Mouse (Mus musculus) kidney, embryonic 16.5 days (tissue): ENCODE measurements at regions not wholly inside any gene's neighbourhood (a gene's known extent, or its start where the extent isn't known, plus 50 kb on each side); places are given as distances from the start of the nearest gene placed in this dataset.

Experiments
- ATAC-seq: fragments of 200-750 bp; cut with Nextera tagmentation; 2 replicates; pipeline ENCODE4 v1.8.0; 2017; ENCODE audit warnings: moderate TSS enrichment; ENCODE audit not compliant: low FRiP score, low TSS enrichment
- H3K27ac ChIP-seq: fragments of 300-500 bp; sonication (generic); 2 replicates; pipeline ENCODE4 v1.5.1; 2014; ENCODE audit warnings: low read length
- H3K27me3 ChIP-seq: fragments of 300-500 bp; sonication (generic); 2 replicates; pipeline ENCODE4 v1.6.1; 2014; ENCODE audit warnings: low read length, control low read depth, mixed read lengths; ENCODE audit not compliant: insufficient read depth
- H3K36me3 ChIP-seq: fragments of 300-500 bp; sonication (generic); 2 replicates; pipeline ENCODE4 v1.6.1; 2014; ENCODE audit warnings: low read length, control low read depth, mixed read lengths; ENCODE audit not compliant: insufficient read depth
- H3K4me1 ChIP-seq: fragments of 300-500 bp; sonication (generic); 2 replicates; pipeline ENCODE4 v1.6.1; 2014; ENCODE audit warnings: low read length, control low read depth, mixed read lengths; ENCODE audit not compliant: insufficient read depth
- H3K4me2 ChIP-seq: fragments of 300-500 bp; sonication (generic); replicated peaks from 2 replicates; pipeline ENCODE4 v1.6.1; 2014; ENCODE audit warnings: low read depth, low read length
- H3K4me3 ChIP-seq: fragments of 300-500 bp; sonication (generic); 2 replicates; pipeline ENCODE4 v1.5.1; 2014; ENCODE audit warnings: mild to moderate bottlenecking, low read length
- H3K9ac ChIP-seq: fragments of 300-500 bp; sonication (generic); replicated peaks from 2 replicates; pipeline ENCODE4 v1.6.1; 2014; ENCODE audit warnings: low read length
- H3K9me3 ChIP-seq: fragments of 300-500 bp; sonication (generic); 2 replicates; pipeline ENCODE4 v1.6.1; 2016; ENCODE audit warnings: low read length, control low read depth
- WGBS: fragments of 180-500 bp; shearing (Covaris S2); extraction: QIAGEN DNeasy Blood & Tissue Kit; methylation state at CpG from one replicate; pipeline ENCODE4 v1.1.7; 2014; 5-methylcytosine and 5-hydroxymethylcytosine counted together

GRCm38 (mm10) chr7:74224378-74224777, 210.9 kb upstream of the St8sia2 start:
- Histone ChIP-seq H3K36me3 (no peaks in the 10 kb centered on the region), H3K27me3 (no peaks in the 10 kb centered on the region), H3K4me2 (no peak overlapping the region), H3K4me1 (no peaks in the 10 kb centered on the region), H3K9me3 (no peaks in the 10 kb centered on the region), H3K4me3 (no peak overlapping the region), H3K9ac (no peak overlapping the region), H3K27ac (no peak overlapping the region)
- 82% methylated on average over 3 of the region's 3 CpGs for WGBS
- ATAC-seq: no peak

DNA sequence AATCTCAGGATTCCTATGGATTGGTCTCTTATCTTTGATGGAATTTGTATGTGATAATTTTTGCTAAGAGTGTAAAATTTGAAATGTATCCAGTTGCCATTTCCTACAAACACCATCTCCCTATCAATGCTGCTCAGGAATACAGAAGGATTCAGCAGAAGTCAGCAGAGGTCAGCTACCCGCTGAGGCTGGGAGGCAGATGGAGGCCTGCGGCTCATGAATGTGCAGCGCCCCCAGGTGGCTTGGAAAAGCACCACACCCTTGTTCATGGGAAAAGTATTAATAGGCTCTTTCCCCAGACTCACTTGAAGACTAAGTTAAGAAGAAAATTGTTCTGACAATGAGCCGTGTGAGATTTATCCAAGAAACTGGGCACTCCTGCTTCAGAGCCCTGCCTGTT, 187.2 kb upstream of the St8sia2 start:
- Histone ChIP-seq H3K9me3 (no peaks in the 10 kb centered on the region), H3K27me3 (no peaks in the 10 kb centered on the region), H3K4me3 (no peak overlapping the region), H3K27ac (no peak overlapping the region), H3K9ac (no peak overlapping the region), H3K4me2 (no peak overlapping the region), H3K4me1 (no peaks in the 10 kb centered on the region), H3K36me3 (no peaks in the 10 kb centered on the region)
- 44% methylated on average over 4 of the region's 4 CpGs for WGBS
- ATAC-seq: no peak

GRCm38 (mm10) chr7:74198796-74199195, 185.3 kb upstream of the St8sia2 start:
- no peak overlapping the region for H3K4me3 ChIP-seq

DNA sequence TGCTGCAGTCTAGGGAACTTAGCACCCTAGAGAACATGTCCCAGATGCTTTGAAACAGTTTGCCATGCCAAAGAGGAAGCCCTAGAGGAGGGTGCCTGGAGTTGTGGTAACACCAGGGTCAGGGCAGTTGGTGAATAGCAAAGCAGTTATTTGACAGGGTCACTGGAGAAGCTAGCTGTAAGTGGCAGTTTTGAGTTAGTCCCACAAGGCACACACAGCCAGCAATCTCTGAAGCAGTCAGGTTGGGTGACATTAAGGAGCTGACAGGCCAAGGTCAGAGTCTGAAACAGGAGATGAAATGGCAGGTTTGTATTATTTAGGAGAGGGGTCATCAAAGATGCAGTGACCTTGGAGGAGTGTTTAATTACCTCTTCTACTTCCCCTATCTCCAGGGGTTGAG, 171.2 kb upstream of the St8sia2 start:
- H3K9me3 ChIP-seq: no peaks in the 10 kb centered on the region
- no peaks in the 10 kb centered on the region for H3K36me3 ChIP-seq
- no peak overlapping the region for H3K4me2 ChIP-seq
- H3K4me3 ChIP-seq: no peak overlapping the region
- ATAC-seq: no peak
- no peak overlapping the region for H3K27ac ChIP-seq
- no peaks in the 10 kb centered on the region for H3K4me1 ChIP-seq
- H3K9ac ChIP-seq: no peak overlapping the region
- H3K27me3 ChIP-seq: no peaks in the 10 kb centered on the region

More at GRCm38 (mm10) chr7:74198796-74199195, 185.3 kb upstream of the St8sia2 start:
- no peaks in the 10 kb centered on the region for H3K4me1 ChIP-seq
- H3K9ac ChIP-seq: no peak overlapping the region
- no peaks in the 10 kb centered on the region for H3K36me3 ChIP-seq
- 95% methylated on average over 6 of the region's 6 CpGs for WGBS
- no peak for ATAC-seq
- no peaks in the 10 kb centered on the region for H3K27me3 ChIP-seq
- H3K4me2 ChIP-seq: no peak overlapping the region
- no peak overlapping the region for H3K27ac ChIP-seq
- H3K9me3 ChIP-seq: no peaks in the 10 kb centered on the region

GRCm38 (mm10) chr7:74174206-74174605, 160.7 kb upstream of the St8sia2 start:
- Histone ChIP-seq H3K4me1 (peaks cover 19% of the 10 kb centered on the region), H3K9ac (no peak overlapping the region), H3K9me3 (no peaks in the 10 kb centered on the region), H3K27me3 (peaks cover 3% of the 10 kb centered on the region; the same call in 1 of the 2 replicates), H3K4me2 (no peak overlapping the region), H3K27ac (no peak overlapping the region), H3K36me3 (no peaks in the 10 kb centered on the region), H3K4me3 (no peak overlapping the region)
- no peak; the same call in 1 of the 2 replicates for ATAC-seq
- whole genome bisulfite sequencing: 51% methylated on average over 5 of the region's 5 CpGs

- ATAC-seq: peak; percentile 49
- no peaks in the 10 kb centered on the region for H3K36me3 ChIP-seq
- peaks cover 3% of the 10 kb centered on the region; the same call in 1 of the 2 replicates for H3K27me3 ChIP-seq
- no peak overlapping the region for H3K27ac ChIP-seq
- peaks cover 19% of the 10 kb centered on the region for H3K4me1 ChIP-seq
- WGBS: 27% methylated on average over 2 of the region's 2 CpGs
- H3K4me3 ChIP-seq: no peak overlapping the region
- H3K9me3 ChIP-seq: no peaks in the 10 kb centered on the region
- no peak overlapping the region; the same call in 1 of the 2 replicates for H3K4me2 ChIP-seq
- H3K9ac ChIP-seq: no peak overlapping the region
Observed at GRCm38 (mm10) chr7:74173230-74173612, 159.7 kb upstream of the St8sia2 start.

DNA sequence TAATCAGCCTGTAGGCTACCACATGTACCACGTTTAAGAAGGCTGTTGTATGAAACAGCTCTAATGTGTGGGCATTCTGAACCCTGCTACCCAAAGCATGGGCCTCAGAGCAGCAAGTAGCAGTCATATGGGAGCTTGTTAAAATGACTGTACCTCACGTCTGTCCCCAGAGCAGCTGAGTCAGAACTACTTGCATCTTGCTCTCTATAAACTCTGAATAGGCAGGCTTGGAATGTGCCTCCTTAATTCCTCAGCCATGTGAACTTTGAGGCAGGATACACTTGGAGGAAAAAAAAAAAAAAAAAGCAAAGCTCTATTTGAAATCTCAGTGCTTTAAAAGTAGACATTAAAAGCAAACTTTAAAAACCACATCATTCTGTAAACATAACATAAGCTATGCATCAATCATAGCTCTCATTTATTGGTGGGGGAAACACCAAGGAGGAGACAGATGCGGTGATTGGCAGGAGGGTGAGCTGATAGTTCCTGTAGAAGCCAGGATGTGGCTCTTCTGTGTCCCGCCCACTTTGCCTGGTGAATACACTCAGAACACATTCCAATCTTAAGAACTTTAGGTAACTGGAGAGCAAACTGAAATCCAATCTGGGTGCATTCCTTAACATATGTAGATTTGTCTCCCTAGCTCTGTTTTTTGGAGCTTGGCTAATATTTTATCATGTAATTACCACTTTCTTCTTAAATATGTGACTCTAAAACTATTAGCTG, 159.2 kb upstream of the St8sia2 start:
- WGBS: 54% methylated on average over 4 of the region's 4 CpGs
- Histone ChIP-seq H3K4me2 (no peak overlapping the region), H3K36me3 (no peaks in the 10 kb centered on the region), H3K9ac (no peak overlapping the region), H3K27me3 (peaks cover 3% of the 10 kb centered on the region; the same call in 1 of the 2 replicates), H3K27ac (0 out of 2 replicates have a peak overlapping the region, but pooled peaks have one; percentile 26), H3K4me1 (peaks cover 19% of the 10 kb centered on the region), H3K4me3 (no peak overlapping the region), H3K9me3 (no peaks in the 10 kb centered on the region)
- peak; percentile 69; the same call in 1 of the 2 replicates for ATAC-seq

DNA sequence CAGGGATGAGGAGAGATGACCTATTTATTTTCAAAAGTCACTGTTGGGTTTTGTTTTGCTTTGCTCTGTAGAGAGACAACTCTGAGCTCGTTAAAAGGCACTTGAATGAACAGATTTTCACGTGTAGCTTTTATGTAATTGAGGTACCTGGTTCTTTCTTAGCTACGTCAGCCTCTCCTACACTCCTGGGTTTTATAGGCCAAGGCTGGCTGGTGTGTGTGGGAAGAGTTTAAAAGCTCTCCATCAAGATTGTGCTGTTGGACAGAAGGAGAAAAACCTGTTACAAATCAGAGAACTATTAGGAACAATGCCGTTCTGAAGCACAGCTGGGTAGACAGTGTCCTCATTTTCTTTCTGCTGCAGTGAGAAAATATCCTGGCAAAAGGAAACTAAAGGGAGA, 138.1 kb upstream of the St8sia2 start:
- no peak overlapping the region for H3K27ac ChIP-seq
- no peak overlapping the region for H3K4me2 ChIP-seq
- H3K9ac ChIP-seq: no peak overlapping the region
- WGBS: 78% methylated on average over 4 of the region's 4 CpGs
- no peak for ATAC-seq
- H3K4me3 ChIP-seq: no peak overlapping the region
- no peaks in the 10 kb centered on the region for H3K36me3 ChIP-seq
- no peaks in the 10 kb centered on the region for H3K9me3 ChIP-seq
- H3K4me1 ChIP-seq: no peaks in the 10 kb centered on the region
- no peaks in the 10 kb centered on the region for H3K27me3 ChIP-seq

DNA sequence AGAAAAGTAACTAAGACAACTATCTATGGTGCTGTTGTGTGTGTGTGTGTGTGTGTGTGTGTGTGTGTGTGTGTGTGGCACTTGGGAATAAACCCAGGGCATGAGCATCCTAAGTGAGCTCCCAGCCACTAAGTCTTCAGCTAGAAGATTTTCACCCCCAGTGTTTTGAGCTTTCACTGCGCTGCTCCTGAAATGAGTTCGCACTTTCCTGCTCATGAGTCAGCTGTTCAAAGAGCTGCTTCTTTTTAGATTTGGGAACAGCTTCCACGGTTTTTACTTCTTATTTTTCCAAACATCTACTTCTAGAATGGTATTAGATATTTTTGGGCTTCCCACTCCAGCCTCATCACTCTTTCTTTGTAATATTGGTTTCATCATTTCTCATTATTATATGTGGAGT, 129.7 kb upstream of the St8sia2 start:
- H3K9ac ChIP-seq: no peak overlapping the region
- no peak overlapping the region for H3K4me2 ChIP-seq
- no peaks in the 10 kb centered on the region for H3K9me3 ChIP-seq
- no peak for ATAC-seq
- no peak overlapping the region for H3K4me3 ChIP-seq
- H3K36me3 ChIP-seq: no peaks in the 10 kb centered on the region
- no peak overlapping the region for H3K27ac ChIP-seq
- no peaks in the 10 kb centered on the region for H3K4me1 ChIP-seq
- no peaks in the 10 kb centered on the region for H3K27me3 ChIP-seq
- WGBS: 76% methylated on average over 3 of the region's 3 CpGs

DNA sequence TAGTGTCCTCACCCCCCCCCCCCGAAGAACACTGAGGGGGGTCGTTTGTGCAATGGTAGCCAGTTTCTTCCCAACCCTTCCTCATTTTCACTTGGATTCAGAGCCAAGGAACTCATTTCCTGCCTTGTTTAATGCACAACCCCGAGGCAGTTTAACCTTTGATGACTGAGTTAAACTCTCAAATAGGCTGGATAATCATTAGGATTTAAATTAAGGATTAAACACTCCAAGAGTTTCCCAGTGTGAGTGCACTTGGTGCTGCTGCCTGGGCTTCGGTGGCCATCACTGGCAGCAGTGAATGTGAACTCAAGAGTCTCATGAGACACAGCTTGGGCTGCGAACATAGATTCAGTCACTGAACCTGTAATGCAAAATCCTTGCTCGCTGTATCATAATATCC, 124.7 kb upstream of the St8sia2 start:
- no peak overlapping the region for H3K9ac ChIP-seq
- H3K36me3 ChIP-seq: no peaks in the 10 kb centered on the region
- no peak overlapping the region for H3K4me2 ChIP-seq
- no peaks in the 10 kb centered on the region for H3K4me1 ChIP-seq
- H3K4me3 ChIP-seq: no peak overlapping the region
- peak; percentile 63 for ATAC-seq
- peak overlapping the region; percentile 43; the same call in 1 of the 2 replicates for H3K27ac ChIP-seq
- H3K27me3 ChIP-seq: no peaks in the 10 kb centered on the region
- no peaks in the 10 kb centered on the region for H3K9me3 ChIP-seq
- 56% methylated on average over 6 of the region's 6 CpGs for WGBS
